Mouse (Mus musculus) cerebellum, adult (tissue): Measurements from ENCODE around the gene Phlda3.
A peak's percentile ranks its signal among the peaks of the same experiment; 100 is the strongest.

ENCODE experiments used
- ATAC-seq: cut with Nextera tagmentation; 2 replicates; pipeline ENCODE4 v1.9.2; 2017; ENCODE audit warnings: mild to moderate bottlenecking, moderate library complexity, mixed read lengths; ENCODE audit not compliant: insufficient number of reproducible peaks, low FRiP score, low TSS enrichment

The Phlda3 gene

GRCm38 (mm10) chr1:135792143-135792939, 26.4 kb downstream of the Phlda3 start:
- ATAC-seq, result no peak

GRCm38 (mm10) chr1:135793370-135794215, 27.7 kb downstream of the Phlda3 start:
- ATAC-seq, result no peak

GRCm38 (mm10) chr1:135794216-135795134, 28.6 kb downstream of the Phlda3 start:
- ATAC-seq, result no peak

GRCm38 (mm10) chr1:135798492-135798891, 32.6 kb downstream of the Phlda3 start:
- no peak for ATAC-seq

GRCm38 (mm10) chr1:135799109-135799627, 33.2 kb downstream of the Phlda3 start:
- no peak for ATAC-seq

GRCm38 (mm10) chr1:135800192-135800950, 34.5 kb downstream of the Phlda3 start:
- no peak for ATAC-seq

GRCm38 (mm10) chr1:135807546-135807945, 41.6 kb downstream of the Phlda3 start:
- no peak for ATAC-seq

- no peak for ATAC-seq
Measured at GRCm38 (mm10) chr1:135810180-135810579, 44.3 kb downstream of the Phlda3 start.

- ATAC-seq, result peak; percentile 38; the same call in 1 of the 2 replicates
Measured at GRCm38 (mm10) chr1:135811016-135811646, 45.2 kb downstream of the Phlda3 start.

GRCm38 (mm10) chr1:135812205-135812604, 46.3 kb downstream of the Phlda3 start:
- no peak for ATAC-seq

- no peak for ATAC-seq
Measured at GRCm38 (mm10) chr1:135812618-135813017, 46.7 kb downstream of the Phlda3 start.

GRCm38 (mm10) chr1:135813071-135813470, 47.2 kb downstream of the Phlda3 start:
- no peak for ATAC-seq

GRCm38 (mm10) chr1:135813687-135814395, 47.9 kb downstream of the Phlda3 start:
- ATAC-seq, result no peak

- ATAC-seq, result no peak
Measured at GRCm38 (mm10) chr1:135814531-135814930, 48.6 kb downstream of the Phlda3 start.

- ATAC-seq, result no peak
Measured at GRCm38 (mm10) chr1:135817595-135817994, 51.7 kb downstream of the Phlda3 start.

- no peak; the same call in 1 of the 2 replicates for ATAC-seq
Measured at GRCm38 (mm10) chr1:135818481-135819086, 52.7 kb downstream of the Phlda3 start, which contains the start of gene Lad1. Gene Lad1, plus strand, starts transcription at chr1:135818598.
